Mouse (Mus musculus): Measurements from ENCODE around the gene Tspan2.

The Tspan2 gene

DNA sequence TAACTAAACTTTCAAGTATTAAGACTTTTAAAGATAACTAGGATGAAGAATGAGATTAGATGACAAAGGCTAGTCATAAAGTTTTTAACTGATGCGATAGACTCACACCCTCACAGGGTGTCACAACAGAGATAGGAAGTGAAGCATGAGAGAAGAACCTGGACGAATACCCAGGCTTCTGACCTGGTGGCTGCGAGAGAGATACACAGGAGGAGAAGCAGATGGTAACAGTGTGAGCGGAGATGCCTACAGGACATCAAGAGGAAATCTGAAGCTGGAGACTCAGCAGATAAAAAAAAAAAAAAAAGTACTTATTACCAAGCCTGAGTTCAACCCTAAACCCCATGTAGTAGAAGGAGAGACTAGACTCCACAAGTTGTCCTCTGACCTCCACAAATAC, 38.7 kb downstream of the Tspan2 start:
- no peak for DNase-seq (ENCODE audit: low spot score)

DNA sequence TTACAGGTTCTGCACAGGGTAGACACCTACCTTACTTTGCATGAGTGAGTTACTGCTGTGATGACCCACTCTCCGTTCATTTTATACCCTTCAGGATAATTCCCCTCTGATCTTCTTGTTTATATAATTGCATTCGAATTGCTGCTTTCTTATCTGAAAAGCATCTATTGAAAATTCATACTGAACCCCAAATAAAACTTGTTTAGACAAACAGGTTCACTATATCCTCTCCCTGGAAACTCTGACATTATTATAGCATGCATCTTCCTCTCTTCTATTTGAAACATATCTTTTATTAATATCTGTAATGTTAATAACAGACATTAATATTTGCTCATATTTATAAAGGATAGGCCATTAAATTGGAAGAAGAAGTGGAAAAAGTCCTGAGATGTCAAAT, 48.3 kb downstream of the Tspan2 start, which contains the start of gene Tshb:
Gene Tshb (minus strand): TSS at position 101 of the 400 bp plus-strand sequence.
- DNase-seq (ENCODE audit: low spot score), result no peak

DNA sequence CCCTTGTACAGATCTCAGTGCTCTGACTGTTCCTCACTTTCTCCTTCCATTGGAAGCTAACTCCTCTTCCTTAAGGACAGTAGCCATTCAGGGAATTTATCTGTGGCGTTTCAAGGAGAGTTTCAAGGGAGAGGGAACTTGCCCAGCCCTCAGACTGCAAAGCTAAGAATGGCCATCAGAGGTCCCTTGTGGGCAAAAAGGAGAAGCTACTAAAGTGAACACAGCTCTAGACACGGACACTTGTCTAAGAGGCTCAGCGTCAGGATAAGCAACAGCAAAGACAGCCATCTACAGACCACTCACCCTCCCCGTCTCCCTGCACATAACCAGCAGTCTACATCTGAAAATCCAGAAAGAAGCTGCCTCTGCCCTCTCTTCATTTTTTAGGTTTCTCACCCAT, 53.0 kb downstream of the Tspan2 start:
- no peak for DNase-seq (ENCODE audit: low spot score)

DNA sequence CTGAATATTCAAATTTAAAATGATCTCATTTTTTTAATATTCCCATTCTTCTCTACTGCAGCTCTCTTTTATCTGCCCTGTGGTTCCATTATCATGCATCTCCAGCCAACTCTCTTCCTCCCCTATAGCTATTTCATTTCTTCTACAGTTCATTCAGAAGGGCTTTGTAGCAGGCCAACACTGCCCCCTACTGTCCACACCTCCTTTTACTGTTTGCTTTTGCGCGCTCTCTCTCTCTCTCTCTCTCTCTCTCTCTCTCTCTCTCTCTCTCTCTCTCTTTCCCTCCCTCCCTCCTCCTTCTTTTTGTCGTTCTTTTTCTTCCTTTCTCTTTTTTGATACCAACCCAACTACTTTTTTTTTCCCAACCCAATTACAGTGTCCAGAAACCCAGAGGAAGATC, 69.6 kb downstream of the Tspan2 start:
- DNase-seq (ENCODE audit: low spot score), result peak; percentile 61

DNA sequence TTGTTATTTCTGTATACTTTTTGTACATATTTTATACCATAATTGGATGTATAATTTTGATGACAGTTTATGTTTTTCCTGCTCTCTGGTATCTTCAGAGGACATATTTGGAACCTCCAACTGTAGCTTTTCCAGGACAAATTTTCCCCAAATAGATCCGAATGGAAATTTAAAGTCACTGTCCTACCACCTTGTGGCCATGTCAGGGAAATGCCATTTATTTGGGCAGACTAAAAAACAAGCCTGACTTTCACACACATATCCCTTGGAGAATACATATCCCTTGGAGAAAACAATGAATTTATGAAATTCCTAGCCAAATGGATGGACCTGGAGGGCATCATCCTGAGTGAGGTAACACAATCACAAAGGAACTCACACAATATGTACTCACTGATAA, 108.1 kb downstream of the Tspan2 start:
- no peak for DNase-seq (ENCODE audit: low spot score)

DNA sequence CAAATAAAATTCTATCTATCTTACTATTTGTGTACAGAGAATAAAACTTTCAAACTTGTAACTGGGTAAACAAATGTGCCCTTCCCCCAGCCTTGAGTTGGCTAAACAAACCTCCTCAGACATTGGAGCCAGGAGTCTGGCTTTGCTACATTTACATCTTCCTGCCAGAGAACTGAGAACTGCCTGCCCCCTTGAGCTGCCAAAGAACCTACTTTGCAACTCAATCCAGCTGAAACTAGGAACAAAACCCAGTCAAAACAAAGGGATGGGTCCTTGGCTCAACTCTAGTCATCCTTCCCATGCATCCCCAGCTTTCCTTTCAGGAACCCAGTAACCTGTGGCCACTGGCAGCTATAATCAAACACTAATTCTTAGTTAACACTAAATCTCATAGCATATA, 114.3 kb downstream of the Tspan2 start:
- no peak for DNase-seq (ENCODE audit: low spot score)

All from ovary, postnatal 14 days (tissue).